Mouse (Mus musculus) forebrain, embryonic 14.5 days (tissue): ENCODE results near the gene CK137956. TPM values are rescaled to one million over a fixed set of nuclear protein-coding genes. Genes with fewer than 3 reads are reported as not detected.

Source experiments
- ATAC-seq: fragments of 200-750 bp; cut with Nextera tagmentation; 2 replicates; pipeline ENCODE4 v1.8.0; 2017; ENCODE audit warnings: mild to moderate bottlenecking, moderate library complexity
- DNase-seq: peaks from one replicate; pipeline ENCODE4 v3.0.0-alpha.2; 2015; ENCODE audit warnings: low spot score
- H3K27ac ChIP-seq: fragments of 300-500 bp; sonication (generic); 2 replicates; pipeline ENCODE4 v1.5.1; 2014; ENCODE audit warnings: low read depth, mild to moderate bottlenecking, control low read depth, low read length, moderate library complexity
- H3K27me3 ChIP-seq: fragments of 300-500 bp; sonication (generic); replicated peaks from 2 replicates; pipeline ENCODE4 v1.6.1; 2014; ENCODE audit warnings: low read length, control low read depth, mixed read lengths; ENCODE audit not compliant: control insufficient read depth, insufficient read depth
- H3K36me3 ChIP-seq: fragments of 300-500 bp; sonication (generic); 2 replicates; pipeline ENCODE4 v1.6.1; 2014; ENCODE audit warnings: low read length, control low read depth; ENCODE audit not compliant: control insufficient read depth, insufficient read depth
- H3K4me1 ChIP-seq: fragments of 300-500 bp; sonication (generic); 2 replicates; pipeline ENCODE4 v1.6.1; 2014; ENCODE audit warnings: antibody characterized with exemption, low read length, control low read depth; ENCODE audit not compliant: control insufficient read depth, insufficient read depth
- H3K4me2 ChIP-seq: fragments of 300-500 bp; sonication (generic); 2 replicates; pipeline ENCODE4 v1.6.1; 2014; ENCODE audit warnings: mild to moderate bottlenecking, control low read depth, low read length
- H3K4me3 ChIP-seq: fragments of 300-500 bp; sonication (generic); 2 replicates; pipeline ENCODE4 v1.5.1; 2014; ENCODE audit warnings: low read depth, low read length, control low read depth
- H3K9ac ChIP-seq: fragments of 300-500 bp; sonication (generic); 2 replicates; pipeline ENCODE4 v1.6.1; 2014; ENCODE audit warnings: mild to moderate bottlenecking, low read length, control low read depth, moderate library complexity
- H3K9me3 ChIP-seq: fragments of 300-500 bp; sonication (generic); replicated peaks from 2 replicates; pipeline ENCODE4 v1.6.1; 2016; ENCODE audit warnings: low read length, control low read depth, mixed read lengths; ENCODE audit not compliant: control insufficient read depth
- WGBS: fragments of 180-500 bp; shearing (Covaris S2); extraction: QIAGEN DNeasy Blood & Tissue Kit; methylation state at CpG from one replicate; pipeline ENCODE4 v1.1.7; 2014; 5-methylcytosine and 5-hydroxymethylcytosine counted together
- polyA plus RNA-seq: library from polyadenylated mRNA; unstranded; fragments of >200 nt; fragmentation: Nextera tagmentation; extraction: Ambion mirVana; gene quantifications from 2 replicates; pipeline ENCODE4 v1.2.1, GENCODE M21; 2014

CK137956 gene
- polyA plus RNA-seq, 1 experiment from 2014 or later = 0.50 TPM

DNA sequence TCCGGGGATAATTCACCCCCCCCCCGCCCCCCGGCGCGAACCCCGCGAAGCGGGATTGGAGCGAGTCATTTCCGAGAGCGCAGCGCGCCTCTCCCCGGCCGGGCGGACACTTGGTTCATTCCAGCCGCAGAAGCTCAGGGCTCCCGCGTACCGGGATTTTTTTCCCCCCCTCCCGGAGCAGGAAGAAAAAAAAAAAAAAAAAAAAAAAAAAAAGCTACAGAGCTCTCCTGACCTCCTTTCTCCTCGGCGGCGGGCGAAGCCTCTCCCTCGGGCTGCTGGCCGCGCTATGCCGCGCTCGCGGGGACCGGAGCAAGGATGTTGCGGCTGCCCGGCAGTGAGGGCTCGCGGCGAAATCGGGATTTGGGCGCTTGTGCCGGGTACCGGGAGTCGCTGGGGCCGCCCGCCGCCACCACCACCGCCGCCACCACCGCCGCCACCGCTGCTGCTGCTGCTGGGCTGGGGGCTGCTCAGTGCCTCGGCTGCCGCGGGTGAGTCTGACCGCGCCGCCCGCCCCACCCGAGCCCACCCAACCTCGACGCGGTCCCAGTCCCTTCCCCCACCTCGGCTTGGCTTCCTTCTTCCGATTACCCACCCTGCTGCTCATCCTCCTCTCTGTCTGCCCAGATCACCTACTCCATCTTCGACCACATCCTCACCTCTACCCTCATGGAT is 17.2 kb upstream of the CK137956 start, which contains the start of gene Csmd2:
TSS of gene Csmd2 (plus strand) at position 74 of the 672 bp plus-strand sequence.
- DNase-seq = peak; percentile 83
- Histone ChIP-seq H3K36me3 (no peaks in the 10 kb centered on the region), H3K27me3 (0 out of 2 replicates have a peak, but pooled peaks cover 8% of the 10 kb centered on the region), H3K9ac (peak within 1 kb of the TSS; percentile 84), H3K4me2 (peak within 1 kb of the TSS; percentile 83), H3K4me3 (peak within 1 kb of the TSS; percentile 65), H3K9me3 (no peaks in the 10 kb centered on the region), H3K4me1 (peaks cover 13% of the 10 kb centered on the region), H3K27ac (peak within 1 kb of the TSS; percentile 85; the same call in 1 of the 2 replicates)
- under 1% methylated on average over 55 of the region's 65 CpGs for WGBS
- peak; percentile 21; the same call in 1 of the 2 replicates for ATAC-seq

- peak overlapping the region; percentile 3; the same call in 1 of the 2 replicates for H3K27ac ChIP-seq
- no peaks in the 10 kb centered on the region for H3K36me3 ChIP-seq
- no peaks in the 10 kb centered on the region for H3K9me3 ChIP-seq
- 2% methylated on average over 10 of the region's 10 CpGs for WGBS
- H3K4me1 ChIP-seq = peaks cover 13% of the 10 kb centered on the region
- H3K4me2 ChIP-seq = peak overlapping the region; percentile 83
- peak overlapping the region; percentile 65 for H3K4me3 ChIP-seq
- 0 out of 2 replicates have a peak, but pooled peaks cover 8% of the 10 kb centered on the region for H3K27me3 ChIP-seq
- no peak for ATAC-seq
- H3K9ac ChIP-seq = peak overlapping the region; percentile 84
- peak; percentile 49 for DNase-seq
Observed at GRCm38 (mm10) chr4:127987270-127987669, 16.5 kb upstream of the CK137956 start.

DNA sequence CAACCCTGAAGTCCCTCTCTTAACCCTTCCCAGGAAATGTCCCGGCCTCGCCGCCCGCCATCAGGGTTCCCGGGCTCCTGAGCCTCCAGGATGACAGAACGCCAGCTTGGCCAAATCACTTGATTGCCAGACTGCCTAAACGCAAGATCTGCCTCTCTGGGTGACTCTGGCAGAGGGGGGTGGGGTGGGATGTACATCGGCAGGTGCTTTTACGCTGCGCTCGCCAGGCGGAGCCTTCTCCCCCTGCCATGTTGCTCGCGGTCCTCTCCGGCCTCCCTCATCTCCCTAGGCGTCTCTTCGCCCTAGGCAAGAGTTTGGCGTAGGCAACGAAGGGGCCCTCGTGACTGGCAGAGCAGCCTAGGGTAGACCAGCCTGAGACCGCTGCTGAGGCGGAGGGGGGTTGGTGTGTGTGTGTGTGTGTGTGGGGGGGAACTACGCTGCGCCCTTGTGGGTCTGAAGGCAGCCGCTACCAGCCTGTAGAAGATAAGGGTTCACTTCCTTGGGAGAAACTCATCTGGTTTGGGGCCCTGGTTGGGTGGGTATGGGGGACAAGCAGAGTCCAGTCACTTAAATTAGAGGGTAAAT is 15.8 kb upstream of the CK137956 start:
- no peaks in the 10 kb centered on the region for H3K36me3 ChIP-seq
- DNase-seq (peak; percentile 67), ATAC-seq (peak; percentile 47)
- peak overlapping the region; percentile 52 for H3K9ac ChIP-seq
- 0 out of 2 replicates have a peak, but pooled peaks cover 8% of the 10 kb centered on the region for H3K27me3 ChIP-seq
- peak overlapping the region; percentile 83 for H3K4me2 ChIP-seq
- H3K4me3 ChIP-seq = peak overlapping the region; percentile 65
- no peaks in the 10 kb centered on the region for H3K9me3 ChIP-seq
- WGBS = 1% methylated on average over 25 of the region's 25 CpGs
- H3K27ac ChIP-seq = peak overlapping the region; percentile 85
- H3K4me1 ChIP-seq = peaks cover 13% of the 10 kb centered on the region

GRCm38 (mm10) chr4:127985874-127986273 is 15.1 kb upstream of the CK137956 start:
- DNase-seq (peak; percentile 89), ATAC-seq (peak; percentile 77)
- Histone ChIP-seq H3K4me2 (peak overlapping the region; percentile 83), H3K27ac (peak overlapping the region; percentile 85), H3K9ac (no peak overlapping the region), H3K4me1 (peaks cover 13% of the 10 kb centered on the region), H3K9me3 (no peaks in the 10 kb centered on the region), H3K27me3 (0 out of 2 replicates have a peak, but pooled peaks cover 8% of the 10 kb centered on the region), H3K36me3 (no peaks in the 10 kb centered on the region), H3K4me3 (peak overlapping the region; percentile 65)
- 3% methylated on average over 10 of the region's 10 CpGs for WGBS

DNA sequence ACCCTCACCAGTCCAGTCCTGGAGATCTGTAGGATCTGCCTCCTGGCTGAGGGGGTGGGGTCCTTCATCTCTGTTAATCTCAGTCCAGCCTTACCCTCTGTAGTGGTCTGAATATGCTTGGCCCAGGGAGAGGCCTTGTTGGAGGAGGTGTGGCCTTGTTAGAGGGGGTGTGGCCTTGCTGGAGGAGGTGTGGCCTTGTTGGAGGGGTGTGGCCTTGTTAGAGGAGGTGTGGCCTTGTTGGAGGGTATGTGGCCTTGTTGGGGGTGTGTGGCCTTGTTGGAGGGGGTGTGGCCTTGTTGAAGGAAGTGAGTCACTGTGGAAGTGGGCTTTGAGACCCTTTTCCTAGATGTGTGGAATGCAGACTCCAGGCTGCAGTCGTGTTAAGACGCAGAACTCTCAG is 13.7 kb upstream of the CK137956 start:
- Histone ChIP-seq H3K27me3 (0 out of 2 replicates have a peak, but pooled peaks cover 4% of the 10 kb centered on the region), H3K4me3 (no peak overlapping the region), H3K4me2 (no peak overlapping the region), H3K36me3 (no peaks in the 10 kb centered on the region), H3K27ac (no peak overlapping the region), H3K9ac (no peak overlapping the region), H3K4me1 (peaks cover 11% of the 10 kb centered on the region), H3K9me3 (no peaks in the 10 kb centered on the region)
- ATAC-seq (no peak), DNase-seq (no peak)
- WGBS = 90% methylated on average over 2 of the region's 2 CpGs

DNA sequence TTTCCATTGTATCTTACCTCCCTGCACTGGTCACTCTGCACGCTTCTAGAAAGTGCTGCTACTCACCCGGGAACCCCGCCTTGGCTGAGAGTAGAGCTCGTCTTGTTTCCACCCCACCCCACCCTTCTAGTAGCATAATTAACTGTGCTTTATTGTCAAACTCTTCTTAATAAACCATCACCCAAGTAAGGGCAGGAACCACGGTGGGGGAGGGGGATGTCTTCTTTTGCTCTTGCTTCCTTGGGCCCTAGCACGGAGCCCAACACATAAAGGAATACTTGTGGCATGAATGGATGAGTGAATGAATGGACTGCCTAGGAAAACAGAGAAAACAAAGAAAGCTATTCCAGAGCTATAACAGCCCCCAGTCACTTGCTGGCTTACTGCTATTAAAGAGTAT is 10.4 kb upstream of the CK137956 start:
- no peak overlapping the region for H3K4me3 ChIP-seq
- ATAC-seq (no peak), DNase-seq (peak; percentile 53)
- WGBS = 12% methylated on average over 6 of the region's 6 CpGs
- no peak overlapping the region for H3K9ac ChIP-seq
- no peak overlapping the region for H3K4me2 ChIP-seq
- no peak overlapping the region for H3K27ac ChIP-seq
- no peaks in the 10 kb centered on the region for H3K9me3 ChIP-seq
- no peaks in the 10 kb centered on the region for H3K36me3 ChIP-seq
- peaks cover 2% of the 10 kb centered on the region; the same call in 1 of the 2 replicates for H3K4me1 ChIP-seq
- H3K27me3 ChIP-seq = no peaks in the 10 kb centered on the region

GRCm38 (mm10) chr4:127972976-127973375 is 2.2 kb upstream of the CK137956 start:
- Histone ChIP-seq H3K27ac (no peak overlapping the region), H3K9ac (no peak overlapping the region), H3K4me1 (no peaks in the 10 kb centered on the region), H3K4me2 (no peak overlapping the region), H3K4me3 (no peak overlapping the region), H3K9me3 (no peaks in the 10 kb centered on the region), H3K27me3 (peaks cover 20% of the 10 kb centered on the region), H3K36me3 (no peaks in the 10 kb centered on the region)
- WGBS = 80% methylated on average over 3 of the region's 3 CpGs
- DNase-seq = no peak
- no peak for ATAC-seq

- no peak overlapping the region for H3K27ac ChIP-seq
- no peak for ATAC-seq
- H3K9me3 ChIP-seq = no peaks in the 10 kb centered on the region
- H3K4me2 ChIP-seq = no peak overlapping the region
- peak; percentile 62 for DNase-seq
- no peaks in the 10 kb centered on the region for H3K36me3 ChIP-seq
- no peak overlapping the region for H3K9ac ChIP-seq
- 6% methylated on average over 7 of the region's 7 CpGs for WGBS
- H3K4me1 ChIP-seq = no peaks in the 10 kb centered on the region
- H3K4me3 ChIP-seq = no peak overlapping the region
- peaks cover 20% of the 10 kb centered on the region for H3K27me3 ChIP-seq
Observed at GRCm38 (mm10) chr4:127970018-127970421, 731 bp downstream of the CK137956 start.

DNA sequence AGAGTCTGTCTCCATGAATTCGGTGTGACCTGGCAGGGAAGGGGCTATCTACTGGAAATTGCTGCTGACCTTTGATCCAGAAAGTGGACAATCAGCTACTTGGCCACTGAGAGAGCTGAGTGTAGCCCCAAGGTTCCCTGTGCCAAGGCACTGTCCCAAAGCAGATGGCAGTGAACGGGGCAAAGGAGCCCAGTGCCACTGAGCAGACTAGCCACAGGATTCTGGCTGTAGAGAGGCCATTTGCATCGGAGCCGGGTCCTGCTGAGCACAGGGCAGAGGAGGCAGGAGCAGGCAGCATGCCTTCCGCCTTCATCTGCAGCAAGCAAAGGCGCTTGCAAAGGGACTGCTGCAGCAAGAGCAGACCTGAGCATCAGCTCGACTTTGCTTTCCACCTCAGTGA is 1.6 kb downstream of the CK137956 start:
- Histone ChIP-seq H3K9me3 (no peaks in the 10 kb centered on the region), H3K4me2 (no peak overlapping the region), H3K4me3 (no peak overlapping the region), H3K27ac (no peak overlapping the region), H3K27me3 (peaks cover 20% of the 10 kb centered on the region), H3K36me3 (no peaks in the 10 kb centered on the region), H3K4me1 (no peaks in the 10 kb centered on the region), H3K9ac (no peak overlapping the region)
- DNase-seq (peak; percentile 16), ATAC-seq (no peak)
- WGBS = 9% methylated on average over 7 of the region's 7 CpGs
